Mouse (Mus musculus) testis, adult 2 months (tissue): ENCODE data around the gene Gm10310. TPM values are rescaled to one million over a fixed set of nuclear protein-coding genes. Genes with fewer than 3 reads are reported as not detected.

Experiments
- H3K27ac ChIP-seq: fragments of 200-500 bp; 2 replicates; pipeline ENCODE4 v1.5.1; 2012; ENCODE audit warnings: low read depth, low read length; ENCODE audit not compliant: control insufficient read depth, insufficient read depth
- H3K27me3 ChIP-seq: fragments of 200-500 bp; 2 replicates; pipeline ENCODE4 v1.6.1; 2012; ENCODE audit warnings: mild to moderate bottlenecking, low read length, moderate library complexity; ENCODE audit not compliant: control insufficient read depth, insufficient read depth
- H3K36me3 ChIP-seq: fragments of 200-500 bp; 2 replicates; pipeline ENCODE4 v1.6.1; 2012; ENCODE audit warnings: mild to moderate bottlenecking, low read length; ENCODE audit not compliant: control insufficient read depth, insufficient read depth
- H3K4me1 ChIP-seq: fragments of 200-500 bp; 2 replicates; pipeline ENCODE4 v1.6.1; 2012; ENCODE audit warnings: low read length; ENCODE audit not compliant: control insufficient read depth, insufficient read depth
- H3K4me3 ChIP-seq: fragments of 200-500 bp; 2 replicates; pipeline ENCODE4 v1.5.1; 2012; ENCODE audit warnings: low read depth, mild to moderate bottlenecking, low read length, moderate library complexity, mixed read lengths; ENCODE audit not compliant: control insufficient read depth
- CTCF ChIP-seq: fragments of 200-500 bp; IDR thresholded peaks from 2 replicates; pipeline ENCODE4 v1.5.1; 2012; ENCODE audit warnings: low read depth, mild to moderate bottlenecking, inconsistent platforms, low read length, moderate library complexity; ENCODE audit not compliant: control insufficient read depth, insufficient read depth, insufficient replicate concordance
- POLR2A ChIP-seq: fragments of 200-500 bp; IDR thresholded peaks from 2 replicates; pipeline ENCODE4 v1.6.1; 2012; ENCODE audit warnings: low read depth, mild to moderate bottlenecking, inconsistent platforms, low read length, moderate library complexity; ENCODE audit not compliant: control insufficient read depth
- polyA plus RNA-seq: library from polyadenylated mRNA; depleted of rRNA; stranded (reverse); fragments of >200 nt; gene quantifications from 2 replicates; pipeline ENCODE4 v1.2.3, GENCODE M21; 2012; rRNA removed

Gene Gm10310
- polyA plus RNA-seq, 1 experiment = not detected

- no peaks in the 10 kb centered on the region for H3K36me3 ChIP-seq
- H3K4me3 ChIP-seq = no peak within 1 kb of the TSS
- H3K27me3 ChIP-seq = no peaks in the 10 kb centered on the region
- H3K27ac ChIP-seq = no peak within 1 kb of the TSS
- no peaks in the 10 kb centered on the region for H3K4me1 ChIP-seq
- no peak for TF ChIP-seq CTCF
- TF ChIP-seq POLR2A = no peak
Observed at GRCm38 (mm10) chr10:129949000-129949399, 35.9 kb downstream of the Gm10310 start, which contains the start of gene Olfr818. Gene Olfr818 (minus strand): TSS chr10:129949100.

Other genes with a start within 250 kb of the Gm10310 start
- gene Olfr806, start 243.1 kb downstream of the Gm10310 start, polyA plus RNA-seq = not detected in 2 replicates
- gene Olfr807, start 227.3 kb downstream of the Gm10310 start, polyA plus RNA-seq = not detected in 2 replicates
- gene Olfr808, start 219.6 kb downstream of the Gm10310 start, polyA plus RNA-seq = not detected in 2 replicates
- gene Olfr809, start 210.4 kb downstream of the Gm10310 start, polyA plus RNA-seq = not detected in 2 replicates
- not detected in 2 replicates for gene Olfr810, start 190.1 kb downstream of the Gm10310 start, polyA plus RNA-seq
- not detected in 2 replicates for gene Olfr811, start 180.7 kb downstream of the Gm10310 start, polyA plus RNA-seq
- not detected in 2 replicates for gene Olfr812, start 139.0 kb downstream of the Gm10310 start, polyA plus RNA-seq
- gene Olfr813, start 129.7 kb downstream of the Gm10310 start, polyA plus RNA-seq = not detected in 2 replicates
- gene Olfr814, start 105.2 kb downstream of the Gm10310 start, polyA plus RNA-seq = not detected in 2 replicates
- gene Olfr815, start 79.2 kb downstream of the Gm10310 start, polyA plus RNA-seq = not detected in 2 replicates
- gene Olfr816, start 69.5 kb downstream of the Gm10310 start, polyA plus RNA-seq = not detected in 2 replicates
- gene Olfr818, start 36.0 kb downstream of the Gm10310 start, polyA plus RNA-seq = not detected in 2 replicates
- not detected in 2 replicates for gene Olfr819, start 17.8 kb downstream of the Gm10310 start, polyA plus RNA-seq
- not detected in 2 replicates for gene Olfr247, start 8.9 kb downstream of the Gm10310 start, polyA plus RNA-seq
- not detected in 2 replicates for gene Olfr820, start 27.6 kb upstream of the Gm10310 start, polyA plus RNA-seq
- gene Olfr821, start 45.3 kb upstream of the Gm10310 start, polyA plus RNA-seq = not detected in 2 replicates
- not detected in 2 replicates for gene Olfr822, start 86.1 kb upstream of the Gm10310 start, polyA plus RNA-seq
- gene Olfr823, start 130.3 kb upstream of the Gm10310 start, polyA plus RNA-seq = not detected in 2 replicates
- gene Olfr824, start 144.9 kb upstream of the Gm10310 start, polyA plus RNA-seq = not detected in 2 replicates
- gene Olfr825, start 181.7 kb upstream of the Gm10310 start, polyA plus RNA-seq = not detected in 2 replicates
- gene Olfr826, start 199.1 kb upstream of the Gm10310 start, polyA plus RNA-seq = not detected in 2 replicates
- not detected in 2 replicates for gene Olfr827, start 229.3 kb upstream of the Gm10310 start, polyA plus RNA-seq